Mouse (Mus musculus) CD4-positive, CD25-positive, alpha-beta regulatory T cell, adult 2 months (primary cell): Measurements from ENCODE around the gene Mecr.
A peak's percentile ranks its signal among the peaks of the same experiment; 100 is the strongest.

Source experiments
- DNase-seq: peaks from one replicate; pipeline ENCODE4 v3.0.0-alpha.2; 2012; ENCODE audit warnings: low read depth, low spot score

Mecr gene

DNA sequence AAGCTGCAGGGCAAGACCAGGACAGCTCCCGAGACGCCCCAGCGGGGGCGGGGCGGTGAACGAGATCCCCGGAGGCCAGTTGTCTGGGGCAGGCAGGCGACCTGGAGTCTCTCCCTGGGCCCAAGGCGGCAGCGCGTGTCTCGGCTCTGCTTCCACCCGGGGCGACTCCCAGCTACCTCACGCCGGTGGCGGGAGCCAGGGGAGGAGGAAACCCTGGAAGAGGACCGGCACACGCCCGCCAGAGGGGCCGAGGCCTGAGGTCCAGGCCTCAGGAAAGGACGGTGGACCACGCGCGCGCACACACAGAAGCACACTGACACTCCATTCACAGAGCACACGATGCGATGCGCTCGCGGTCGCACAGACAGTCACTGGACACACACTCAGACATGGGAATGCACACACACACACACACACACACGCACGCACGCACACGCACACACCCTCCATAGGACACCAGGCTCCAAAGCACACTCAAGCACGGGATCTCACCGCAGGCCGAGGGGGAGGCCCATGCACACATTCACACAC, 6.9 kb upstream of the Mecr start:
- peak; percentile 31 for DNase-seq

GRCm38 (mm10) chr4:131836891-131837491, 6.3 kb upstream of the Mecr start:
- peak; percentile 46 for DNase-seq

DNA sequence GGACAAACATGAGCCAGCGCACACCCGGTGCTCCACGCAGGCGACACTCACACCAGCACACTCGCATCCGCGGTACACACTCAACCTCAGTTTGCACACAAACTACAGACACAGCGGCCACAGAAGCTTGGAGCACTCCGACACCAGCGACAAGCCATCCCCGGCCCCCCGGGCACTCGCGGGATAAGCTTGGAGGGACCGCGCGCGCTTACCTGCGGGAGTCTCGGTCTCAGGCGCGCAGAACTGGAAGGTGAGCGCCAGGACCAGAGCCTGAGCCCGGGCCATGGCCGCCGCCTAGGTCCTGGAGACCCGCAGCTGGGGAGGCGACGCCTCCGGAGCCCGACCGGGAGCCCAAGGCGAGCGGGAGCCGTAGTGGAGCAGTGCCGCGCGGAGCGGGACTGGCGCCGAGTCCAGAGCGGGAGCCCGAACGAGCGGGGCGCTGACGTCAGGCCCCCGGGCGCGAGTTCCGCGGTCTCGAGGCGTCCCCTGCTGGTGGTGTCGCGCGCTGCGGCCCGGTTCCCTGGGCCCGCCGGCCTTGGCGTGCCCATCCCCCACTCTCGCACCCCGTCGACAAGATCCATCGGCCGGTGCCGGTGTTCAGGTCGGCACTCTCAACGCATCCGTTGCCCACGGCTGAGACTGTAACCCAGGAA, 5.3 kb upstream of the Mecr start, which contains the start of gene Ptpru:
Ptpru (minus strand) TSS at position 417 of the 653 bp plus-strand sequence.
- DNase-seq, result peak; percentile 91

GRCm38 (mm10) chr4:131845991-131846778, 2.9 kb downstream of the Mecr start:
- no peak for DNase-seq

- no peak for DNase-seq
Observed at GRCm38 (mm10) chr4:131848082-131848481, 4.8 kb downstream of the Mecr start.

DNA sequence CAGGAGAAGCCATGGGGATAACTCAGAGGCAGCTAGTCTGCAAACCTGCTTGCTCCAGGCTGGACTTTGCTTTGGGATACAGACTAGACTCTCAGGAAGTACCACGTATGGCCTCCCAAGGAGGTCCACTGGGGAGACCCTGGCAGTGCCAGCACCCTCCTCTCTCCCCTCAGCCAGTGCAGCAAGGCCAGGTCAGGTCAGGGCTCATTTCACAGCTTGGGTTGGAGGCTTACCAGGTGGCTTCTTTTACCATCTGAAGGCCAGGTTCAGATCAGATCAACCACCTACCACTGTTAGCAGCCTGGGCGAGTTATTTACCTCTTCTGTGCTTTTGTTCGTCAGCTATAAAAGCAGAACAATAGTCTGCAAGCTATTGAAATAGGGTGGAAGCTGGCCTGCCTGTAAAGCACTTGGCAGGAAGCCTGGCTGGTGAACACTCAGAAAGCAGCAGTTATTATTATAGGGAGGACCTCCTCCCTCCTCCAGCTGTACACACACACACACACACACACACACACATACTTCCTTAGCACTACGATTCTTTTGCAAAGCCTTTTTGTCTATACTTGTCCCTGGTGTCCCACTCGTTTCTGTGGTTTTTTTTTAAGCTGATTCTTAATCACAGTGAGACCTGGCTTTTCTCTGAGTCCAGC, 6.8 kb downstream of the Mecr start:
- no peak for DNase-seq

DNA sequence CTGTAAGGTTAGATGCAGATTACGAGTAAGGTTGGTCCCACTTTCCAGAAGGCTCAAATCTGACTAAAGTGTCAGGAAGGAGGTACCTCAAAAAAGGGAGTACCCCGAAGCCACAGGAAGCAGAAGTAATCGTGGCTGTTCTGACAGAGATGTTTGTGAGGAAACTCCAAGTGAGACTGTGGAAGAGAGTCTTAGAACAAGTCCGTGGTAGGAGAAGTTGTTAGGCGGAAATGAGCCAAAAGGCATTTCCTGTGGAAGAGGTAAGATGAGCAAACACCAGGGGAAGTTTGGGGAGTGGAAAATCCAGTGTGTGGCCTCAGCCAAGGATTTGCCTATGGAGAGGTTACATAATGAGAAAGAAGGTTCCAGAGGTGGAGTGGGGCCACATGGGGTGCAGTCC, 11.7 kb downstream of the Mecr start:
- no peak for DNase-seq

GRCm38 (mm10) chr4:131860492-131861340, 17.4 kb downstream of the Mecr start:
- peak; percentile 88 for DNase-seq

DNA sequence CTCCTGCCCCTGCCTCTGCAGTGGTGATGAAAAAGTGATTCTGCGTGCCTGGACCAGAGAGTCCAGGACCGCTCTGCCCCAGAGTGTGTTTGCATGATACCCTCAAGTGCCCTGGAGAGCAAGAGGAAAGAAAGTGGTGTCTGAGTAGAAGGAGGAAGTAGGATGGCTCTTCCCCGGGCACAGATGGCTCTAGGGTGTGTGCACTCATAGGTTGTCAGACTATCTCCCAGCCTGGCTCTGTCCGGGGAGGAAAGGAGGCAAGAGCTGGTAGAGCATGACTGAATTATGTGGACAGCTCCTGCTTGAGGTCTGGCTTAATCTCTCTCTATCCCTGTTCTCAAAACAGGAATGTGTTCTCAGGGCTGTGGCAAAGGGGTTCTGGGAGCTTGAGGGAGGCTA, 18.1 kb downstream of the Mecr start:
- no peak for DNase-seq

- no peak for DNase-seq
Observed at GRCm38 (mm10) chr4:131872672-131873292, 29.5 kb downstream of the Mecr start.

- peak; percentile 98 for DNase-seq
Observed at GRCm38 (mm10) chr4:131873293-131874168, 30.3 kb downstream of the Mecr start, which contains the start of gene Srsf4. Gene Srsf4, plus strand, starts transcription at chr4:131873617.

DNA sequence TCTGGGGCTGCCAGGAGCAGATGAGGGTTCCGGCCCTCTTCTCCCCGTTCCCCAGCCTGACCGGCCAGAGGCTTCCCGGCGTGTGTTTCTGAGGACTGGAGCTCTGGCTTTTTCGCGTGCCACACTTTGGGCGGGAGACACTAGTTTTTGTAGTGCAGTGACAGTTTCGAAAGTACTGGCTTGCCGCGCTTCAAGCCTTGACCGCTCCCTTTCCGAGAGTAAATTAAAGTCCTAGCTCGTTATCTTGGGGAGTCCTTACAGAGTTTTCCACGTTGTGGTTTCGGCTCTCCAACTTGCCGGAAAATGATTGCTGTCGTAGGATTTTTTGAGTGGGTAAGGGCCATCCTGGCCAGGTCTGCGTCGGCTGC, 30.9 kb downstream of the Mecr start:
- no peak for DNase-seq

GRCm38 (mm10) chr4:131874567-131874966, 31.3 kb downstream of the Mecr start:
- DNase-seq, result no peak

DNA sequence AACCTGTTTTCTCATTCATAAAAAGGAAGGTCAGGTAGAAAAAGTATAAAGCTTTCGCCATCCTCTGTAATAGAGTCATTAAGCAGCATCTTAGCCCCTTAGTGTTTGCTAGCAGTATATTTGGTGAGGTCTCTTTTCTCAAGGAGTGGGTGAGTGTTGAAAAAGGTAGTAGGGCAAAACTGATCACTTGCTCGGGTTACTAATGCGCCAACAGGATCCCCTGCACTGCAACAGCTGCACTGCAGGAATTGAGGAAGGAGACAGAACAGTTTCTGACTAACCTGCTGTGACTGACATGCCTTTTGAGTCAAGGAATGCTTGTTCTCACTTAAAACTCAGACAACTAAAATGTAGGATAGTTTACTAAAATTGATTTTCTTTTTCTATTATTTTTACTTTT, 32.0 kb downstream of the Mecr start:
- DNase-seq, result no peak

DNA sequence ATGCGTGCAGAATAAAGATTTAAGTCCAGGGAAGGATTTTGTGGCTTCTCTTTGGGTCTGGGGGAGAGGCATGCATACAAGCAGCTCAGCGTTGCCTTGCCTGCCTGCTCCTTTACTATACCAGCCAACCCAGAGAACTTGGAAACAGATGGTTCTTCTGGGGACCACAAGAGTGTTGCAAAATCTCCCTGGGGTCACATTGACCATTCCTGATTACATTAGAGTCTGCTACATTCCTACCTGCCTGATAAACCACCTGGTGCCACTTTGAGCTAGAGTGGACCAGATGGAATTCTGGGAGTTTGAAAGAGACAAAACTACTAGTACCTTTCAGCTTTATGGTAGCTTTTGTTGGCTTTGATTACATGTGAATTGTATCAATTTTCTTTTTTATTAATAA, 33.6 kb downstream of the Mecr start:
- DNase-seq, result no peak

DNA sequence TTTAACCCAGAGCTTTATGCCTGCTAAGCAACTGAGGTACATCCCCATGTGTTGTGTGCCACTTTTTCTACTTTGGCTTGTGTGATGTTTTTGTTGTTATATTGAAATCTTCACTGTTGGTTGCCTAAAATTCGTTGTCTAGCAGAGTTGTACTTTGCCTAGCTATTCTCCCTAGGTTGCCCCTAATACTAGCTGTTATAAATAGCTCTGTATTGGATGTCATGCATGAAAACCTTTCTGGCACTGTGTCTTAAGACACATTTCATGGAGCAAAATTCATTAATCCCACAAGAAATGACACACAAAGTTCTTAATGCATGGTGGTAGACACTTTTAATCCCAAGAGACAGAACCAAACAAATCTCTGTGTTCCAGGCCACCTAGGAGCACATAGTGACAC, 36.4 kb downstream of the Mecr start:
- DNase-seq, result no peak

DNA sequence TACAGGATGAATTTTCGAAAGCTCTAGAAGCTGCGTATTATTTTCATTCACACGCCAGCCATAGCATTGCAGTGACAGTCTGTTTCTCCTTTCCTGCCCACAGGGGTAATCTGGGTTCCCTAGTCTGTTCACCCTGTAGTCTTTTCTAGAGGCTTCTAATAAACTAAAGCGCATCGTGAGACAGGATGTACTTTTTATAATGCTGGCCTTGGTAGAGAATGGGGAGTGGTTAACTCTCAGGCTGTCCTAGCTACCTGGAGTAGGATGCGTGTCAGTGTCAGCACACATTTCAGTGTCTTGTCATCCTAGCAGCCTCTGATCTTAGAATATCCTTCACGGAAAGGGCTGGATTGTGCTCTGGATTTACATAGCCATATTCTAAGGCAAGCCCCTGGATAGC, 38.0 kb downstream of the Mecr start:
- peak; percentile 28 for DNase-seq

- no peak for DNase-seq
Observed at GRCm38 (mm10) chr4:131883571-131883970, 40.3 kb downstream of the Mecr start.

DNA sequence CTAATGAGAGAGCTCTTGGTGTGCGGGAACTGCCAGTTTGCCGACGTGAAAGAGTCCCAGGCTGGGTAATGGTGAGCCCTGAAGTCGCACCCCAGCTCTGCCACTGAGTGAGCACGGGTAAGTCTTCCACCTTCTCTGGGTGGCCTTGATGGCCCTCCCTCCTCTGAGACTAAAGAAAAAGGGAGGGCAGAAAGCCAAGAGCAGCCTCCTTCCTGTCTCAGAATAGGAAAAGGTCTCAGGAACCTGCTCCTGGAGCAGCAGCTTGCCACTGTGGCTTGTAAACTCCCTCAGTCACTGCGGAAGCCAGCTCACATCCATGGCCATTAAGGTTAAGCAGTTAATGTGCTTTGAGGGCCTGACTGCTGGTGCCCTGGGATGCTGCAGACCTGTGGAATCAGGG, 42.1 kb downstream of the Mecr start:
- DNase-seq, result no peak

DNA sequence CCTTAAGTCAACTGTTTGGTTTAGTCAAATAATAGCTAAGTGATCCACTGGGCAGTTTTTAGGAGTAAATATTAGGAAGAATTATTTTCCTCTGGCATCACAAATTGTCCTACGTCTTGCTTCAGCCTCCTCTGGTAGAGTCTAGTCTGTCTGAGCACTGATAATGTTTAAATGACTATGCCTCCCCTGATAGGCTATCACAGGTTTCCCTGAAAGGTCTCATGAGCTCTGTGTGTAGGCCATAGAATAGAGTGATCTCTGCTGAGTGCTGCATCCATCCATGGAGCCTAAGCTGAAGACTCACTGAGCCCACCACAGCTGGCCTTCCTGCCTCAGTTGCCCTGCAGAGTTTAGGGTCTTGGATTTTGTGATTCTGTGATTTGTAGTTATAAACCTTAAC, 45.3 kb downstream of the Mecr start:
- DNase-seq, result no peak
